Mouse (Mus musculus) thymus, postnatal 0 days (tissue): ENCODE measurements around the gene N4bp1. TPM values are rescaled to one million over a fixed set of nuclear protein-coding genes. Genes with fewer than 3 reads are reported as not detected.

Experiments
- DNase-seq: peaks from one replicate; pipeline ENCODE4 v3.0.0-alpha.2; 2015; ENCODE audit warnings: low spot score
- polyA plus RNA-seq: library from polyadenylated mRNA; unstranded; fragments of >200 nt; fragmentation: Nextera tagmentation; extraction: Ambion mirVana; gene quantifications from 2 replicates; pipeline ENCODE4 v1.2.1, GENCODE M21; 2015

N4bp1 gene
- polyA plus RNA-seq, 1 experiment from 2014 or later, result 5.7 TPM

DNA sequence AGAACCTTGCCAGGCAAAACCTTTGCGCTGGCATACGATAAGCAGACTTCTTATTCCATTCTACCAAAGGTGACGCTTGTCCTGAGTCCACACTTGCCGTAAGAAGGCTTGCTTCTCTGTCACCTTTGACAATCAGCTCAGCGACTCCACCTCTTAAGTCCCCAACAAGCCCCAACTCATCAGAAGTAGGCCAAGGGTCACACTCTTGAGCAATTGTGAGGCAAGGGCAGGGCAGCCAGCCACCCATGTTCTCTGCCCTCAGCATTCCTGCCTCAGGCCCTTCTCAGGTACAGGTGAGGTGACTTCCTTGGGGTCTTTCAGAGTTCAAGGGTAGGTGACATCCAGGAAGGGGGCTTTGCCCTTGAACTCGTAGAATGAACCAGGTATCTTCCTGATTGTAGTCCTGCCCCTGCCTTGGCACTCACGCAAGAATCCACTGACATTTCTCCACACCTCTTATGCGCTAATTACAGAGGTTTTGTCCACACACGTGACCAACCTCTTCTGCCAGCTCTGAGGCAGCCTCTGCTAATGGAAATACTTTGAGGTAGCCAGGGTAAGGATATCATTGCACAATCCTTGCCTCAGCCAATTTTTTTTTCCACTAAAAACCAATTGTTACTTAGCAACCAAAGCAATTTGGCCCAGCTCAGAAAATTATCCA, 118.4 kb downstream of the N4bp1 start:
- DNase-seq, result no peak

DNA sequence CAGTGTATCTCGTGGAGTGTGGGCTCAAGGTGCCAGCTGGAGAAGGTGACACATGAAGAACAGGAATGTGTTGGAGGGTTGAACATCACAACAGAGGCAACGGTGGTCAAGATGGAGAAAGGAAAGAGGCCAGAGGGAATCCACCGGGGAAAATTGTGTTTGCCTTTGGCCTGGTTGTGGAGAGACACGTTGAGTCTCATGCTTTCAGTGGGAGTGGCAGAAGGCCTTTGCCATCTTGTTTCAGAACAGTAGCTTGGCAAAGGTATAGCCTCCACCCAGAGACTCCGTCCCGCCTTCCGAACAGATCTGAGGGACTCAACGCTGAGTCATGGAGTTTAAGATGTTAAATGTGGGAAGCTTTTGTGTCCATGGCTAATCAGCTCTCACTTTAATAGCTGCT, 119.4 kb downstream of the N4bp1 start:
- DNase-seq, result no peak

DNA sequence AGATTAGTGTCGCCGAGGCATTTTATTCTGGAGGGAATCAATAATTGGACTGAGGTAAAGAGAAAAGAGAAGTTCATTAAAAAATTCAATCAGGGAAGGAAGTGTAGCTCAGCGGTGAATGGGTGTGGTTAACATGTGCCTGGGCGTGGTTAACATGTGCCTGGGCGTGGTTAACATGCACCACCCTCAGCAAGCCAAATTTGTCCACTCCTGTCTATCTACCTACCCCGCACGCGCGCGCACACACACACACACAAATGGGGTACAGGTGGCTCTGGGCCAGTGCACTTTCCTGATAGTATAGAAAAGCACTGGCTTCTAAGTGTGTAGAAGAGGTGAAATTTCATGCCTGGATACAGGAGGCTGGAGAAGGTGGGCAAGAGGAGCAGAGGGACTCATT, 119.9 kb downstream of the N4bp1 start:
- DNase-seq, result no peak

DNA sequence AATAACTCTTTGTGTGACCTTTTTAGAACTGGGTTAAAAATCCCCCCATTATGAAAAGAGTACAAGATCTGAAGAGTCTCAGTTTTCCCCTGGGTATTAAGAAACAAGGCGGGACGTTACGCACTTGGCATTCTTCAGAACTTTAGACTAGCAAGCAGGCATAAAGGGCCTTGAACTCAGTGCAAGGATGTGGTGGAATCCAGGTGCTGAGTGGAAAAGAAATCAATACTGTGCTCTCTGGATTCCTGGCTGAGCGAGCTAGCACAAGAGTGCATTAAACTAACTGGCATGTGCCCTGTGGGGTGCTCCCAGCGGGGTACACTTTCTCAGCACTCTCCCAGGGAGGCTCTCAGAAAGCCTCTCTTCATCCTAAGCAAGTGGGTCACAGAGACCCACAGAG, 122.3 kb downstream of the N4bp1 start:
- no peak for DNase-seq

DNA sequence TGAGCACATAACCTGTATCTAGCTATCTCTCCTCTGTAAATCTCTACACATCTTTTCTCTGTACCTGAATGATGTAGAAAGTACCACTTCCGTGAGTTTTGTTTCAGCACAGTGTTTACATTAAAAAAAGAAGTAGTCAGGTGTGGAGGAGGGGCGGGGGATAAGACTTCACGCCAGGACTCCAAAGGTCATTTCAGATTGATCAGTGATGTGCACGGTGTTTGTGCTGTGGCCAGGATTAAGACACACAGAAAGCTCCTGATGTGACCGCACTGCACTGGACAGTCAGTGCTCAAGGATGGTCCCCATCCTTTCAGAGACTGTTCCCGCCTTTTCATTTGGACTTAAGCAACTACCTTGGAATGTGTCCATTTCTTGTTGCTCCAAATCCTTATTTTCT, 124.3 kb downstream of the N4bp1 start:
- no peak for DNase-seq

DNA sequence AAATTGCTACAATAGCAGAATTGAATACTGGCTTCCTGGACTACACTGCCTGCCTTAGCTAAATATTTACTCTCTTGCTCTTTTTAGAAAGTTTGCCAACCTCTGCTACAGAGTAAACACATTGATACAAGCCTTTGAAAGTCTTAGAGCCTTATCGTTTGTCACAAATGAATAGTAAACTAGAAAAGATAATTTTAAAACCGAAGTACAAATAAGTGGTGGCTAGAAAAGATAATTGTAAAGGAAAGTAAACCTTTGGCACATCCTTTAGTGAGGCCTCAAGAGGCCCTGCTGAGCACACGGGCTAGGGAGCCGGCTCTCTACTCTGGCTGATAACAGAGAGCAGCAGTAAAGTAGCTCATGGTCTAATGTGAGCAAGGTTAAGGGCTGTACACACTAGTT, 126.0 kb downstream of the N4bp1 start:
- no peak for DNase-seq

DNA sequence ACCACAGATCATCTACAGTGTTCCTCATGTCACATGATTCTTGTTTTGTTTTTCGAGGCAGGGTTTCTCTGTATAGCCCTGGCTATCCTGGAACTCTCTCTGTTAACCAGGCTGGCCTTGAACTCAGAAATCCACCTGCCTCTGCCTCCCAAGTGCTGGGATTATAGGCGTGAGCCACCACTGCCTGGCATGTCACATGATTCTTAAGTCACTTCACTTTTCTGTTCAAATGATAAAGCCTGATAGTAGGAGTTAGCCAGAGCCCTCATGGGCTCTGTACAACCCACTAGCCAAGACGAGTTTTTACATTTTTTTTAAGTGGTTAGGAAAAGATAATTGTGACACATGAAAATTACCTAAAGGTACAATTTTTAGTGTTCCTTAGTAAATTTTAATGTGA, 126.4 kb downstream of the N4bp1 start:
- no peak for DNase-seq

Other genes with a start within 250 kb of the N4bp1 start
- gene Gm10638, start 139.6 kb downstream of the N4bp1 start, polyA plus RNA-seq, result 4.5 and 4.8 TPM in 2 replicates
- 36.4 and 41.5 TPM in 2 replicates for gene Siah1a, start 139.3 kb downstream of the N4bp1 start, polyA plus RNA-seq